Mouse (Mus musculus): ENCODE results near the gene Lat2. TPM values are rescaled to one million over a fixed set of nuclear protein-coding genes. Genes with fewer than 3 reads are reported as not detected.
A peak's percentile ranks its signal among the peaks of the same experiment; 100 is the strongest.

Lat2 gene
- polyA plus RNA-seq, 1 experiment, result 4.9 TPM

- Histone ChIP-seq H3K4me3 (ENCODE audit: insufficient read depth, low read length) (peak within 1 kb of the TSS; percentile 53), H3K4me1 (ENCODE audit: control insufficient read depth, insufficient read depth, low read length) (peaks cover 4% of the 10 kb centered on the region), H3K27ac (ENCODE audit: insufficient read depth, low read length) (peak within 1 kb of the TSS; percentile 71)
- TF ChIP-seq POLR2A (IDR thresholded peaks at IDR 0.05; ENCODE audit: extremely low read depth, insufficient read depth, low read length), result peak; percentile 90
- TF ChIP-seq CTCF (IDR thresholded peaks at IDR 0.05; ENCODE audit: extremely low read depth, insufficient read depth, low read length), result no peak
Measured at GRCm38 (mm10) chr5:134639269-134639682, 24.5 kb upstream of the Lat2 start, which contains the start of gene Eif4h. Gene Eif4h (minus strand): TSS chr5:134639490.

- TF ChIP-seq POLR2A (IDR thresholded peaks at IDR 0.05; ENCODE audit: extremely low read depth, insufficient read depth, low read length) (no peak), CTCF (IDR thresholded peaks at IDR 0.05; ENCODE audit: extremely low read depth, insufficient read depth, low read length) (no peak)
- Histone ChIP-seq H3K4me3 (ENCODE audit: insufficient read depth, low read length) (peak overlapping the region; percentile 53), H3K4me1 (ENCODE audit: control insufficient read depth, insufficient read depth, low read length) (peaks cover 4% of the 10 kb centered on the region), H3K27ac (ENCODE audit: insufficient read depth, low read length) (peak overlapping the region; percentile 71)
Measured at GRCm38 (mm10) chr5:134638461-134639268, 23.8 kb upstream of the Lat2 start.

GRCm38 (mm10) chr5:134637820-134638367, 23.1 kb upstream of the Lat2 start:
- Histone ChIP-seq H3K27ac (ENCODE audit: insufficient read depth, low read length) (peak overlapping the region; percentile 71; the same call in 1 of the 2 replicates), H3K4me3 (ENCODE audit: insufficient read depth, low read length) (peak overlapping the region; percentile 53), H3K4me1 (ENCODE audit: control insufficient read depth, insufficient read depth, low read length) (peaks cover 4% of the 10 kb centered on the region)
- TF ChIP-seq POLR2A (IDR thresholded peaks at IDR 0.05; ENCODE audit: extremely low read depth, insufficient read depth, low read length) (no peak), CTCF (IDR thresholded peaks at IDR 0.05; ENCODE audit: extremely low read depth, insufficient read depth, low read length) (no peak)

DNA sequence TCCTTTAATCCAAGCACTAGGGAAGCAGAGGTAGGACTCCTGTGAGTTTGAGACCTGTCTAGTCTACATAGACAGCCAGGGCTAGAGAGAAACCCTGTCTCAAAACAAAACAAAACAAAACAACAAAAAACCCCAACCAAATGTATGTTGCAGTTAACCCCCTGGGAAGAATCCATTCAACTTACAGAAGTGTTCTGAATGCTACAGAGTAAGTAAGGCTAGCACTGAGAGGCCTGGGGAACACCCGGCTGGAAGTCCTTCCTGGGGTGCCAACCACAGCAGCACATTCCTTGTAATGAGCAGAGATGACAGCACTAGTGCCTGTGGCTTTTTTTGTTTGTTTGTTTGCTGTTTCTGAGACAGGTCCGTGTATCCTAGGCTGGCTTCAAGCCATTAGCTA, 18.0 kb upstream of the Lat2 start:
- peaks cover 6% of the 10 kb centered on the region for H3K4me1 ChIP-seq (ENCODE audit: control insufficient read depth, insufficient read depth, low read length)
- no peak overlapping the region for H3K4me3 ChIP-seq (ENCODE audit: insufficient read depth, low read length)
- TF ChIP-seq CTCF (IDR thresholded peaks at IDR 0.05; ENCODE audit: extremely low read depth, insufficient read depth, low read length) (no peak), POLR2A (IDR thresholded peaks at IDR 0.05; ENCODE audit: extremely low read depth, insufficient read depth, low read length) (no peak)
- no peak overlapping the region for H3K27ac ChIP-seq (ENCODE audit: insufficient read depth, low read length)

DNA sequence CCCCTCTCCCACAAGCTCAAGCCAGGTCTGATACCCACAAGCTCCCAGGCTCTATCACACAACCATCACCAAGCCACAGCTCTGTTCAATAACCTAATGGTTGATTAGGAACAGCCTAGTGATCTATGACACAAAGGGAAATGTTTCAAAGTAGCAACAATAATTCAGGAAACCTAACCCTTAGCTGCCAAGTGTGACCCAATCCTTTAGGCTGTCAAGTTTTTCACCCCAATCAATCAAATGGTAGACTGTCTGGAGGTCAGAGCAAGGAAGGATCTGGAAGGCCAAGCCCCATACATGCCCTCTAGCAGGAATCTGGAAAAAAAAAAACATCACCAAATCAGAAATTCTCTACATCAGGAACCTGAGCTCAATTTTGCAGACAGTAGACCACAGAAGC, 16.0 kb upstream of the Lat2 start:
- Histone ChIP-seq H3K27ac (ENCODE audit: insufficient read depth, low read length) (no peak overlapping the region), H3K4me1 (ENCODE audit: control insufficient read depth, insufficient read depth, low read length) (peaks cover 3% of the 10 kb centered on the region), H3K4me3 (ENCODE audit: insufficient read depth, low read length) (no peak overlapping the region)
- TF ChIP-seq POLR2A (IDR thresholded peaks at IDR 0.05; ENCODE audit: extremely low read depth, insufficient read depth, low read length) (no peak), CTCF (IDR thresholded peaks at IDR 0.05; ENCODE audit: extremely low read depth, insufficient read depth, low read length) (no peak)

DNA sequence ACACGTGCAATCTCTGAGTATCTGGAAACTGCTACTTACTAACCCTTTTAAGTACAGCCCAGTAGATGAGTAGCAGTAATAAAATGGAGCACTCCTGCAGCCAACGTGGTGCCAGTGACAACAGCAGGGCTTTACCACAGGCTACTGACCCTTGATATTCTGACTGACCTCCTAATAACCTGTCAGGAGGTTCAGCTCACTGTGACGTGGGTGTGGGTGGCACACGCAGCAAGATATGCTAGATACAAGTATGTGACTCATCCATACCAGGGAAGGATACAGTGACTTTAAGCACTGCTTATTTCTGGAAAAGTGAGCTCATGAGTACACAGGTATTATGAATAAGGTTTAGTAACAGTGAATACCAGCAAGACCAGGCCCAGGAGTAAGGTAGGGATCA, 14.7 kb upstream of the Lat2 start:
- no peak overlapping the region for H3K4me3 ChIP-seq (ENCODE audit: insufficient read depth, low read length)
- H3K27ac ChIP-seq (ENCODE audit: insufficient read depth, low read length), result no peak overlapping the region
- H3K4me1 ChIP-seq (ENCODE audit: control insufficient read depth, insufficient read depth, low read length), result peaks cover 3% of the 10 kb centered on the region
- TF ChIP-seq POLR2A (IDR thresholded peaks at IDR 0.05; ENCODE audit: extremely low read depth, insufficient read depth, low read length), result no peak
- TF ChIP-seq CTCF (IDR thresholded peaks at IDR 0.05; ENCODE audit: extremely low read depth, insufficient read depth, low read length), result no peak

- H3K27ac ChIP-seq (ENCODE audit: insufficient read depth, low read length), result no peak overlapping the region
- TF ChIP-seq POLR2A (IDR thresholded peaks at IDR 0.05; ENCODE audit: extremely low read depth, insufficient read depth, low read length), result no peak
- no peak for TF ChIP-seq CTCF (IDR thresholded peaks at IDR 0.05; ENCODE audit: extremely low read depth, insufficient read depth, low read length)
- no peak overlapping the region for H3K4me3 ChIP-seq (ENCODE audit: insufficient read depth, low read length)
- peaks cover 3% of the 10 kb centered on the region; the same call in 1 of the 2 replicates for H3K4me1 ChIP-seq (ENCODE audit: control insufficient read depth, insufficient read depth, low read length)
Measured at GRCm38 (mm10) chr5:134622069-134622468, 7.2 kb upstream of the Lat2 start.

GRCm38 (mm10) chr5:134621099-134621640, 6.3 kb upstream of the Lat2 start:
- TF ChIP-seq CTCF (IDR thresholded peaks at IDR 0.05; ENCODE audit: extremely low read depth, insufficient read depth, low read length), result no peak
- TF ChIP-seq POLR2A (IDR thresholded peaks at IDR 0.05; ENCODE audit: extremely low read depth, insufficient read depth, low read length), result no peak
- H3K4me1 ChIP-seq (ENCODE audit: control insufficient read depth, insufficient read depth, low read length), result peaks cover 3% of the 10 kb centered on the region; the same call in 1 of the 2 replicates
- peak overlapping the region; percentile 45 for H3K27ac ChIP-seq (ENCODE audit: insufficient read depth, low read length)
- no peak overlapping the region for H3K4me3 ChIP-seq (ENCODE audit: insufficient read depth, low read length)

DNA sequence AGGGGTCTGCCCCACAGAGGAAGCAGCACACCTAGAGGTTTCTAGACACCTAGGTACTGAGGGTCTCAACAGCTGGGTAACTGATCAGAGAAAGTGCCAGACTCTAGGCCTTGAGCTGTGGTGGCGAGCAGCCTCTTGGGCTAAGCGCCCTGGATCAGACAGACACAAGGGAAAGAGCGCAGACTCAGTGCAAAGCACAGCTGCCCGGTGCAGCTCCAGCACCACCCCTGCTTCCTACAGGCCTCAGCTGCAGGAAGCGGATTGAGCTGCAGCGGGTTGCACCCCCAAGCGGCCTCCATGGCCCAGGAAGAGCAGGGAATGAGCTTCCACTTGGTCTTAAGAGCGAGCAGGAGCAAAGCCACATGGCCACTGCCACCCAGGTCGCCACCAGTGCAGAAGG, 5.6 kb upstream of the Lat2 start:
- TF ChIP-seq POLR2A (IDR thresholded peaks at IDR 0.05; ENCODE audit: extremely low read depth, insufficient read depth, low read length) (no peak), CTCF (IDR thresholded peaks at IDR 0.05; ENCODE audit: extremely low read depth, insufficient read depth, low read length) (no peak)
- H3K27ac ChIP-seq (ENCODE audit: insufficient read depth, low read length), result peak overlapping the region; percentile 45; the same call in 1 of the 2 replicates
- H3K4me1 ChIP-seq (ENCODE audit: control insufficient read depth, insufficient read depth, low read length), result peaks cover 4% of the 10 kb centered on the region
- no peak overlapping the region for H3K4me3 ChIP-seq (ENCODE audit: insufficient read depth, low read length)
